Mouse (Mus musculus): ENCODE measurements around the gene Trim71.

DNA sequence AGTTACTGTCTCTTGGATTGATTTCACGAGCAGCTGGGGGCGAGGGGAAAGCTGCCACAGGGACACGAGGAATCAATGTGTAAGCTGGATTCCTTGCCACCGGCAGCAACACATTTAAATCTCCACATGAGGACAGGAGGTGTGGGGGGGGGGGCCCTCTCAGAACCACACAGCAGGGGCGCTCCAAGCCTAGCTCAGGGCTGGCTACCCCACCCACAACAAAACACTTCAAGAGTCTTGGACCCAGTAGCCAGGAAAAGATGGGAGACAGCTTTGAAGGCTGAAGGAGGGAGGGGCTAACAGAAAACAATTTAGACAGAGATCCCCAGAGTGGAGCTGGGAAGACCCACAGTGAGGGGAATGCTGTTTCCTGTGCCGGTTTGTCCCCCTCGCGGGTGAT, 38.3 kb downstream of the Trim71 start:
- TF ChIP-seq HCFC1 (IDR thresholded peaks at IDR 0.05; ENCODE audit: borderline replicate concordance, insufficient read depth, low read length) = no peak
- TF ChIP-seq MAFK (IDR thresholded peaks at IDR 0.05; ENCODE audit: insufficient read depth, low read depth, low read length) = no peak

All from ES-E14 (cell line).